Mouse (Mus musculus): ENCODE data around the gene Olfr1532-ps1.
A peak's percentile ranks its signal among the peaks of the same experiment; 100 is the strongest.
"Not testable (repeated sequence)": the region's sequence is repeated elsewhere in the genome, so short reads cannot be mapped to it uniquely, and the experiment has no call there.

The Olfr1532-ps1 gene

DNA sequence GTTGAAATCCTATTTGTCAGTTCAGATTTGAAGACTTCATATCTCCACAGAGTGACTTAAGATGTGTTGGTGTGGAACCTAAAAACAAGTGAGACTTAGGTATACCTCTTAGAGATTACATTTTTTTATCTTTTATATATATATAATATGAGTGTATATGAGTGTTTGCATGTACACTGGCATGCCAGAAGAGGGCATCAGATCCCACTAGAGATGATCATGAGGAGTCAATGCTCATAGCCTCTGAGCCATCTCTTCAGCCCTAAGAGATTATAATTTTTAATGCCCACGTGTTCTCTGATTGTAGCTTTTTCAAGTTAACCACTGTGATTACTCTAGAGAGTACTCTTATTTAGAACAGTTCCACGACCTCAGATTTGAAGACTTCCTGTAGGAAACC lies at the start of gene Olfr1532-ps1:
Olfr1532-ps1 (plus strand) TSS at position 326 of the 400 bp plus-strand sequence.
- DNase-seq (ENCODE audit: low spot score) = no peak

DNA sequence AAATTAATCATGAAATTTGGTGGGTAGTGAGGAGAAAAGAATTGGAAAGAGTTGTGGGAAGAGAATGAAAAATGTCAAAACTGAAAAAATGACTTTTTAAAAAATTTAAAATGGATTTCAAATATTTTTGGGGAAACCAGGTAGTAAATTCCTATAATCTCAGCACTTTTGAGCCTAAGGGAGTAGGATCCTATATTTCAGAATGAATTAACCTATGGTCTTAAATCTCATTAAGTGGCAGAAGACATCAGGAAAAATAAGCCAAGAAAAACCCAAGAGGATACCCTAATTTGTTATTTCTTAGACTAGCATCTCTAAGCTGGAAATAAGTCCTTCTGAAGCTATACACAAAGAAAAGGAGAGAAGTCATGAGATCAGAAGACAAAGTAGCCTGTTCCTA lies 44.9 kb upstream of the Olfr1532-ps1 start, which contains the start of gene Olfr704:
Olfr704 (plus strand) TSS at position 301 of the 400 bp plus-strand sequence.
- DNase-seq (ENCODE audit: low spot score) = no peak

GRCm38 (mm10) chr7:106876791-106877190 lies 31.0 kb upstream of the Olfr1532-ps1 start, which contains the start of gene Olfr705:
Gene Olfr705 (minus strand): TSS chr7:106876891.
- no peak for DNase-seq (ENCODE audit: low spot score)

GRCm38 (mm10) chr7:106888062-106888461 lies 19.7 kb upstream of the Olfr1532-ps1 start, which contains the start of gene Olfr706:
Gene Olfr706 (minus strand): TSS chr7:106888162.
- no peak for DNase-seq (ENCODE audit: low spot score)

GRCm38 (mm10) chr7:106901141-106901540 lies 6.7 kb upstream of the Olfr1532-ps1 start, which contains the start of gene Olfr707:
Gene Olfr707 (minus strand): TSS chr7:106901241.
- DNase-seq (ENCODE audit: low spot score) = not testable (repeated sequence)

GRCm38 (mm10) chr7:106920961-106921360 lies 13.2 kb downstream of the Olfr1532-ps1 start:
- DNase-seq (ENCODE audit: low spot score) = peak; percentile 42

- DNase-seq (ENCODE audit: low spot score) = no peak
Observed at GRCm38 (mm10) chr7:106932119-106932518, 24.3 kb downstream of the Olfr1532-ps1 start, which contains the start of gene Olfr709-ps1. Gene Olfr709-ps1 (minus strand): TSS chr7:106932219.

DNA sequence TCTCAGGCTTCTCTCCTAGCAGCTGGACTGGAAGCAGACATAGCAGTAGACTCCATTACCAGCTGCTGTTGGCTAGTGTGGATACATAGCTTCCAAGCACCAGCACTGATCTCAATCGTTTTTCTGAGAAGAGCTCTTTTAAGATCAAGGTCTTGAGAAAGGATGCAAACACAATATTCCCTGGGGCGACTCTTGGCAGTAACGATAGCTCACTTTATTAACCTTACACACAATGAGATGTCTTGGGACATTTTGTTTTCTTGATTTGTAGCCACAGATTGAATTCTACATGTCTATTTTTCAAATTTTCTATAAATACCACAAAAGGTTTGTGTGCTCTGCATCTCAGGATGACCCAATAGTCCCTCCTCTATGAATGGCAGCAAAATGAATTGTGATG lies 40.4 kb downstream of the Olfr1532-ps1 start, which contains the start of gene Olfr710:
Olfr710 (minus strand) TSS at position 101 of the 400 bp plus-strand sequence.
- DNase-seq (ENCODE audit: low spot score) = no peak

GRCm38 (mm10) chr7:106963837-106964236 lies 56.0 kb downstream of the Olfr1532-ps1 start, which contains the start of gene Olfr6:
Gene Olfr6 (minus strand): TSS chr7:106963937.
- DNase-seq (ENCODE audit: low spot score) = no peak
